Mouse (Mus musculus) ovary, postnatal 36 days (tissue): ENCODE measurements around the gene Fam111a.
A peak's percentile ranks its signal among the peaks of the same experiment; 100 is the strongest.
"Not testable (repeated sequence)": the region's sequence is repeated elsewhere in the genome, so short reads cannot be mapped to it uniquely, and the experiment has no call there.

Experiments
- DNase-seq: peaks from one replicate; pipeline ENCODE4 v3.0.0; 2022; ENCODE audit warnings: low spot score, mixed read lengths

Fam111a gene

DNA sequence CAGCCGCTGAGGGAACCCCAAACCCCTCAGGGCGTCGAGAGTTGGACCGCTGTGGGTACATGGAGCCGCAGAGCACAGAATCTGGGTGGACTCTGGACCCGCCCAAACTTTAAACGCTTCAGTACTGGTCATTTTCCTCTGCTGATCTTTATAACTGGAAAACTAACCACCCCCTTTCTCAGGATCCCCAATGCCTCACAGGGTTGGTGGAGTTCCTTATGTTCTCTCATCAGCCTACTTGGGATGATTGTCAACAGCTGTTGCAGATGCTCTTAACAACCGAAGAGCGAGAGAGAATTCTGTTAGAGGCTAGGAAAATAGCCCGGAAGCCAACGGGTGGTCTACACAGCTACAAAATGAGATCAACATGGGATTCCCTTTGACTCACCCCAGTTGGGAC lies at the start of gene Fam111a:
Fam111a (plus strand) TSS at position 301 of the 400 bp plus-strand sequence.
- DNase-seq = not testable (repeated sequence)

DNA sequence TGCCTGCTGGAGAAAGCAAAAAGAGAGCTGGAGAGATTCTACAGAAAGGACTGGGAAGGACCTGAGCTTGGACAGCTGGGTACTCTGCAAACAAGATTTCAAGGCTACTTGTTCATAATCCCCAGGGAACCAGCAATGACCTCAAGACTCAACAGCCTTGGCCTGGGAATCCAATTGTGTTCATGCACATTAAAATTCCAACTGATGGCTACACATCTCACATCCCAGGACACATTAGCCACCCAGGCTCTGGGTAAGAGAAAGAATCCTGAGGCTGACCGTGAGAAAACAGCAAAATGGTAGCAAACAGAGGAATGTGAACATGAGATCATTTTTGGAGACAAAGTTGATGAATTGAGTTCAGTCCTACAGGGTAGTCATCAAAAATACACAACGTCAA lies 49.3 kb upstream of the Fam111a start:
- DNase-seq = no peak

DNA sequence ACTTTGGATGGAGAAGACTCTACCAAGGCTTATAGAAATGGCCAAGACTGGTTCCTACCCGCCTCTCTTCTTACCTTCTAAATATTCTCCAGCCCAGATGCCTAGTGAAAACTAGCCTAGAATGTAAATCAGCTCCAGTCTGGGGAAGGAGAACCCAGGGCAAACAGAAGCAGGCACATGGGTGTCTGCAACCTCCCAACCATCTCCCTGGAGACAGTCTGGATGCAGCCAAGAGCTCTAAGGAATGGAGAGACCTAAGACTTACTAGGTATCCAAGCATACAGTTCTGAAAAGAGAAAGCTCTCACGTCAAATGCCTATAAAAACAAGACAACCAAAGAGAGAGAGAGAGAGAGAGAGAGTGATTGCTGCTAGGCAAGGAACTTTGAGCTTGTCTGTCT lies 47.6 kb upstream of the Fam111a start:
- no peak for DNase-seq

- DNase-seq = no peak
Observed at GRCm38 (mm10) chr19:12498321-12498720, 47.2 kb upstream of the Fam111a start.

- DNase-seq = no peak
Observed at GRCm38 (mm10) chr19:12498941-12499340, 46.6 kb upstream of the Fam111a start.

- DNase-seq = no peak
Observed at GRCm38 (mm10) chr19:12499485-12499884, 46.1 kb upstream of the Fam111a start.

GRCm38 (mm10) chr19:12500124-12500523 lies 45.4 kb upstream of the Fam111a start:
- peak; percentile 37 for DNase-seq

DNA sequence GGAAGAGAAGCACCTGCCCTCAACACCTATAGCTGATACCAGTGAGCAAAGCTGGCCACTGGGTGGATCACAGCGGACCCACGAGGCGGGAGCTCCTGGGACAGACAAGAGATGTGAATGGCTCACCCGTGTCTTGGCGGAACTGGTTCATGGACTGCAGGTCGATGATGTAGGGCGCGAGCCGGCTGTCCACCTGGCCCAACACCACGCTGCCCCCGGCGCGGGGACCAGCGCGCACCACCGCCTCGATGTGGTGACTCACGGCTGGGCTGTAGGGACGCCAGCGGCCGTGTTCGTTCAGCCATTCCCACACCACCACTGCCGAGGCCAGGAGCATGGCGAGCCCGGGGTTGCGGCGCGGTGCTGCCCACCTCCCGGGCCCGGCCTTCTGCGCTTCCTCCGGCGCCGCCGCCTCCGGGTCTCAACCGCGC lies 44.6 kb upstream of the Fam111a start:
- DNase-seq = peak; percentile 62

- DNase-seq = peak; percentile 89
Observed at GRCm38 (mm10) chr19:12501370-12502347, 43.9 kb upstream of the Fam111a start, which contains the start of gene Dtx4. Gene Dtx4, minus strand, starts transcription at chr19:12501454.

DNA sequence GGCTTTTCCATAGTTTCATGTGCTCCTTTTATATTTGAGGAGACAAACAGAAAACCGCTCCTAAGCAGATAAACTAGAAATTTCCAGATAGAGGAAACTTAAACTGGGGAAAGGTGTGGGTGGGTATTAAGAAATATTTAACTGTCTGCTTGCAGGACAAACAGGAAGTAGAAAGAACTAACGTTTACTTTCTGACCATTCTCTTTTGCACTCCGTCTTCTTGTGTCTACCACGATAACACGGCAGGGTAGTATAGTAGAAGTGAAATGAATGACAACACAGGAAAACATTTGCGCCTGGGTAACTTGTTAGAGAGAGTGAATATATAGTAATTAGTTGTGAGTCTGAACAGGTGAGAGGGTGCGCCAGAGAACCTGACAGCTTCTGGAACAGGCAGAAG lies 42.8 kb upstream of the Fam111a start:
- no peak for DNase-seq

DNA sequence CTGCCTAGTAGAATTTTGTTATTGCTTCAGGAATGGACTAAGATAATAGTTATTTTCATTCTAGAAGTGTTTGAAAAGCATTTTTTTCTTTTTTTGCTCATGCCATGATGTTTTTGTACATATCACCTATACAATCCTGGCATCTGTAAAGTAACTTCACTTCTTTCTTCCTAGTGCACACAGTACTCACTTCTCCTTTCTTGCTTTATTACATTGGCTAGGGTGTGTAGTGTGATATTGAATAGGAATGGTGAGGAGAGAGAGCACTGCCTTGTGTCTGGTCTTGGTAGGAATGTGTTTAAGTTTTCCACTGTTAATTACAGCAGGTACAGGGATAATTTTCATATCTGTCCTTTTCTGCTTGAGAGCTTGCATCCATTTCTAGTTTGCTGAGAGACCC lies 30.9 kb upstream of the Fam111a start:
- no peak for DNase-seq

DNA sequence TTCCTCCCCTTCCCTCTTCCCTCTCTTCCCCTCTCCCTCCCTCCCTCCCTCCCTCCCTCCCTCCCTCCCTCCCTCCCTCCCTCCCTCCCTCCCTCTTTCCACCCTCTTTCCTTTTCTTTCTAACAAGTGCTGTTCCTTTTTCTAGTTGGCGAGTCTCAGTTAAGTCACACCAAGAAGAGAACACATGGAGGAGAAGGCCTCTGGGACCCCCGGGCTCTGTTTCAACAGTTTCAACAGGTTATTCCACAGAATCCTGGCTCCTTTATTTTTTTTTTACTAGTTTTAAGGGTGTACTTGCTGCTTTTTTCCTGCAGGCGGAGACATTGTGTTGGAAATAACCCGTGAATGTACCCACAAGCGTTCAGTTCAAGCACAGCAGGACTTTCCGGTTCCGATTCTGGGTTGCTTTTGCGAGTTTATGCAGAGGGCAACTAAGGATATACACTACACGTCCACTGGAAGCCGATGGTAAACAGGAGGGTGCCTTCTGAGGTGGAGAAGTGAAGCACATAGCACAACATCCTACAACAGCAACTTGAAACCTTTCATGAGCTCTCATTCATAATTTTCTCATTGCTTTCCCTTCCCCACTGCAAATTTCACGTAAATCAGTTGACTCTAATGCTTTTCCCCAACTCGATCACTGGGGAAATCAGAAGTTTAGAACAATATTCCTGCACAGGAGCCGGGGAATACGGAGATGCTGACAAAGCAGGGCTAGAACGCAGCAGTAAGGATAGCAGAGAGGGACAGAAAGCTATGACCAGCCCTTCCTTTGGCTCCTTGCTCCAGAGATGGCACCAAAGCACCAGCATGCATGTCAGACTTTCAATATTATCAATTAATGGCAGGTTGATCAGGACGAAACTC lies 27.6 kb upstream of the Fam111a start:
- DNase-seq = peak; percentile 30

DNA sequence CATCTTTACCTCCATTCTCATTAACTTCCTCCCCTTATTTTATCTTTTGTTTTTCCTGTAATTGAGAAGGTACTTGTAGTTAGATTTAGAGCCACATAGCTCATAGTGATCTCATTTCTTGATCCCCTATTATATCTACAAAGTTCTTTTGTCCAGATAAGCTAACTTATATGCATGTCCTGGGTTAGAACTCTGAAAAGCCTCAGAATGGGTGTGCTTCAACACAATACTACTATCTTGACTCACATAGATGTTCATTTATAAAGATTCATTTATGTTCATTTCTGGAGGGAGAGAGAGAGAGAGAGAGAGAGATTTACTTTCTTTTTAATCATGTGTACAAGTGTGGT lies 27.0 kb upstream of the Fam111a start:
- DNase-seq = no peak

DNA sequence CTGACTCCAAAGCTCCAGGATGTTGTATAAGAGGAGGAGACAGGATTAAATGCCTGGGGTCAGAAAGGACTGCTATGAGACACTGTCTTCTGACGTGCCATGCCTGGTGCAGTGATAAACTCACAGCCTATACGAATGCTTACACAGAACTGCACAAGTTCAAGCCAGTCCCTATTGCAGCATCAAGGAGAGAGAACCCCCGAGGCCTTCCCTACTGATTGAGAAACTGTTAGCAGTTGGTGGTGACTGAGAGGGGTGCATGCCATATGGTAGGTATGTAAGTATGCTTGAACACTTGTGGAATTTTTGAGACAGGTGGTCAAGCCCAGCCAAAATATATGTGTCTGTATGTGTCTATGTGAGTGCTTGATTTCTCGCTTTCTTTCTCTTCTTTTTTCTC lies 22.2 kb upstream of the Fam111a start:
- DNase-seq = no peak

DNA sequence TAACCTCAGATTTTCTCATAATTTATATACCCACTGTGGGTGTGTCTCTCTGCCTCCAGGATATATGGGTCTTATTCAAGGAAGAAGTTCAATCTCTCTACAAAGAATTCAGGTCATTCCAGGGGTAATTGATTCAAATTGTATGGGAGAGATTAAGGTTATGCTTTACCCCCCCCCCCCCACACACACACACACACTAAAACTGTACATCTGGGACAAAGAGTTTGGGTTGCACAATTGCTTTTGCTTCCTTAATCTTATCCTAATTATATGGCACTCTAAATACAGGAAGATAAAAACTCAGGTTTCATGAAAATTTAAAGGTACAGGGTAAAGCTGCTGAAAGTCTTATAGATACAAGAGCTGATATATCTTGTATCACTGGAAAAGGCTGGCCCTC lies 8.4 kb upstream of the Fam111a start:
- no peak for DNase-seq

GRCm38 (mm10) chr19:12539975-12540374 lies 5.6 kb upstream of the Fam111a start:
- no peak for DNase-seq

DNA sequence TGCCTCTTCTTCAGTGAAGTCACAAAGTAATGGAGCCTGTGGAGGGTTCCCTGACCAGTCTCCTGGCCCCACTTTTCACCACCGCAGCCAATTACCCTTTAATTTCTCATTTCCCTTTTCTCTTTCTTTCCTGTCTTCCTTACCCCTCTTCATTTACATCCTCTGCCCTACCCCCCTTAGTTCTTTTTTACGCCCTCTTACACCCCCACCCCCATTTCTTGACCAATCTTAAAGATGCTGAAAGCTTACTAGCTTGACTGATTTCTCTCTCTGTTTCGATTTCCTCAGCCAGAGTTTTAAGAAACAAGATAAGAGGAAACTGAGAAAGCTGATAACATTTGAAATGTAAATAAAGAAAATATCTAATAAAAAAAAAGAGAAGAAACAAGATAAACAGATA lies 4.8 kb upstream of the Fam111a start:
- no peak for DNase-seq

DNA sequence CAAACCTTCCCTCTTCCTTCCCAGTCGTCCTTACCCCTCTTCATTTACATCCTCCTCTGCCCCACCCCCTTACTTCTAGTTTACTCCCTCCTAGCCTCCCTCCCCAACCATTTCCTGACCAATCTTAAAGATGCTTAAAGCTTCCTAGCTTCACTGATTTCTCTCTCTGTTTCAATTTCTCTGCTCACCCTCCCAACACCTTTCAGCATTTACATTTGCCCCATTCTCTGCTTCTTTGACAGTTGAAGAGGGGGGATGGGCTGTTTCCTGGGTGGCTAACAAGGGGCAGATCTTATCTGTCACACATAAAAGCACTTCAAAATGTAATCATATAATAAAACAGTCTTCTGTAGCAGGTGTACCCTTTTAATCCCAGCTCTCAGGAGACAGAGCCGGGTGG lies 3.9 kb upstream of the Fam111a start:
- DNase-seq = no peak

DNA sequence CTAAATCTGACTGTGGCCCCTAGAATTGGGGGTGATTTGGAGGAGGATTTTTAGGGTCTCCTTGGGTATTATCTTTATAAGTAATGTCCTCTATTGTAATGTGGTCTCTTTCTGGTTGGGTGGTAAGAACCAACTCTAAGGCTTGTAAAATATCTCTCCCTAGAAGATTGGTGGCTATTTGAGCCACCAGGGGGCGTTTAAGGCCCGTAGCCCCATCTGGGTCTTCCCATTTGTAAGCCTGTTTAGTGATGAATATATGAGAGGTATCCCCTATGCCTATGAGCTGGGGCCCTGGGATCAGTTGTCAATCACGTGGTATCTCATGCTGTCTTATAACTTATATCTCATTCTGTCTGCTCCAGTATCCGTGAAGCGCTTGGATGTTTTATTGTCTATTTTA lies 3.6 kb downstream of the Fam111a start:
- no peak for DNase-seq

DNA sequence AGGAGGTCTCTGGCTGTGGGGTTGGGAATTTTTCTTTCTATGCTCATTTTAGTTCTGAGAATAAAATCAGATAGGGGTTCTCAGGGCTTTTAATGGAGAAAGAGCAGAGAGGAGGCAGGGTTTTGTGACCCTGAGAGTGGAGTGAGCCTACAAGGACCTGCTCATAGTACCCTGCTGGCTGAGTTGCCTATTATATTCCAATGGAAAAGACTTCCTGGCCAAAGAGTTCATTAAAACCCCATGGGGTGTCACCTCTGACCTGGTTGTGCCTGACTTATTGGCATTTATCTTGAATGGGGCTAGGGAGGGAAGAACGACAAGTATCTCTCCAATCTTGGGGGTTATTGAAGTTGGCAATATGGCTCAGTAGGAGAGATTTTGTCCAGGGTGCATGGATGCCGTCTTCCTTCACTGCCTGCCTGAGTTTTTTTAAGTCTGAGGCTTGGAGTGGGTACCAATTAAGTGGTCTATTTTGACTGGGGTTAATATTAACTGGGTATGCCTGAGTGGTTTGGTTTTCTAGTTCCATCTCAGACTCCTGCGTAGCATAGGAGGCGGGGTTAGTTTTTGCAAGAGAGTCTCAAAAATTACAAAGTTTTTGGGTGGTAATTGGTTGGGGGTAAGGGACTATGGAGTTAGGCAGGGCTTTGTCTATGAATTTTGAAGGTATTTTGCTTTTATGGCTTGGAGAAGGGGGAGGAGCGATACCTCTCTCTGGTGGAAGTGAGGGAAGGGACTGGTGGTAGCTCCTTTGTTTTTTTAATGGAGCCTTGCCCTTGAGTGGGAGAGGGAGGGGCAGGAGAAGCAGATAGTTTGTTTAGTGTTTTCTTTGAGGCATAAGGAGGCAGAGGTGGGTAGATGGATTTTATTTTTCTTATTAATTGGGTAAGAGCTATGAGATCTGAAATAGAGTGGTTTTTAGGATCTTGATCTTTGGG lies 4.7 kb downstream of the Fam111a start:
- DNase-seq = no peak

- no peak for DNase-seq
Observed at GRCm38 (mm10) chr19:12556293-12556692, 10.8 kb downstream of the Fam111a start.

- no peak for DNase-seq
Observed at GRCm38 (mm10) chr19:12558219-12558618, 12.7 kb downstream of the Fam111a start.
